Mouse (Mus musculus): ENCODE measurements at regions not wholly inside any gene's neighbourhood (a gene's known extent, or its start where the extent isn't known, plus 50 kb on each side); places are given as distances from the start of the nearest gene placed in this dataset.

DNA sequence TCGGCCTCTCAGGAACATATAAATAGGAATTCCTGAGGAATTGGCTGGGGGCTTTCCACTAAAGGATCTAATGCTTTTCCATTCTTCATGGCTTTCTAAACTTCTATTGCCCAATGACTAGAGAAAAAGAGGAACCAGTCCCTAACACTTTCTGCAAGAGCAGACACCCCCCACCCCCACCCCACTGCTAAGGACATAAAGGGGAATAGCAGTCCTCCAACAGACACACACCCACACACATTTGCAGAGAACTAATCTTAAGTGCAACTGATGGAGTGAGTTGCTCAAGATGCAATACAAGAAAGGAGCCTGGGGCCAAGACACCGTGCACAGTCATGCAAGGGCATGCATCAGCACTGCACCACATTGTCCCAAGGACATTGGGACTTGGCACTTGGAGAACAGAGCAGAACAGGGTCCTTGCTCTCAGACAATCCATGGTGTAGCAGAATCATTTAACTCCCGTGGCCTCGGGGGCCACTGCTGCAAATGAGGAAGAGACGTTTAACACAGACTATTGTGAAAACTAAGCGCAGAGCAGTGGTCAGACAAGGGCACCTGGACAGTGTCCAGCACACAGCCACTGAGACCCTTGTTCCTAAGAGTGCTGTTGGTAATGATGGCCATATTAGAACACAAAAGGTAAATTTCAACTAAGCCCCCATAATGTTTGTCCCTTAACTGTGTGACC is 161.1 kb downstream of the Xpnpep1 start:
- DNase-seq (ENCODE audit: low spot score in 2 of 2): no peak

DNA sequence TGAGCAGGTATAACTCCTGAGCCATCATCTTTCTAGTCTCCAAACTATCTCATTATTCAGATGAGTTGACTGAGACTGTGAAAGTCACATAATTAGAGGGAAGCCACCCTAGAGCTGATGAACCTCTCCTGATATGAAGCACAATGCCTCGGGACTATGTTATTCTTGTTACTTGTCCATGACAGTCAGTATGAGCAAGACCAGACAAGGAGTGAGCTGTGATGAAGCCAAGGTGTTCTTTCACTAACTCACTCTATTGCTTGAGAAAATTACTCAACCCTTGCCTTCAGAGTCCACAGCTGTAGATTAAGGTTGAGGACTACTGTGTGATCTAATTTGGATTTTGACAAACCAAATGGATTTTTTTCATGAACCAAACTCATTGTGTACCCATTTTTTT is 173.4 kb downstream of the Xpnpep1 start:
- DNase-seq (ENCODE audit: low spot score in 2 of 2): no peak

DNA sequence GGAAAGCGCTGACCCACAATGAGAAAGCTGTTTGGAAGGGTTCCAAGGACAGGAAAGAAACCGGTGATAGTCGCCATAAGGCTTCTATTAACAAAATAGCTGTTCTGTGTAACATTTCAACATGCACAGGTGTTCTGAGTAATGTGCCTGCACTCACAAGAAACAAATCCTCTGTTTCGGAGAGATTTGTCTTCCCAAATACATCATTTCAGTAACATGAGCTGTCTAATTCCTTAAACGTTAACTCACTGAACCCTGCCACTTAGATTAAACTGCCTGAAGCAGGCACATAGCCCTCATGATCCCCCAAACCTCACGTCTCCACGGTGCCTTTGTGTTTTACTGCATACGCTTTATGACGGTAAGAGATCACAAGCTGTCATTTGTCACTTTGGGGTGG is 178.4 kb downstream of the Xpnpep1 start:
- no peak for DNase-seq (ENCODE audit: low spot score in 2 of 2)

GRCm38 (mm10) chr19:52854068-52854682 is 185.8 kb downstream of the Xpnpep1 start:
- peak in 1 of 2 experiments; percentile 17 for DNase-seq (ENCODE audit: low spot score in 2 of 2)

DNA sequence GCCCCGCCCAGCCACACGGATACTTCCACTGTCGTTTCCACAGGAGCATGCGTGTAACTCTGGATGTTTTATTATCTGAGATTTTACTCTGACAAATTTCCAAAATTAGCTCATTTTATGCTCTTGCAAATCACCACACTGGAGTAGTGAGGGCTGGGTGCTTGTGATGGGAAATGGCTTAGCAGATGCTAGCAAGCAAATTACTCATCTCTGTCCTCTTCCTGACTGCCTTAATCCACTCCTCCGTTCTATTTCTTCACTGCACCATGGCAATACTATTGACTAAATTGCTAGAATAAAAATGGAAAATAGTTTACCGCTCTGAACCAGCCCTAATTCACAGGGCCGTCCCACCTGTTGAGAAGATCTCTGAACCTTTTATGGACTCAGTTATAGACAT is 223.8 kb downstream of the Xpnpep1 start:
- DNase-seq (ENCODE audit: low spot score in 2 of 2): peak in 1 of 2 experiments; percentile 11

DNA sequence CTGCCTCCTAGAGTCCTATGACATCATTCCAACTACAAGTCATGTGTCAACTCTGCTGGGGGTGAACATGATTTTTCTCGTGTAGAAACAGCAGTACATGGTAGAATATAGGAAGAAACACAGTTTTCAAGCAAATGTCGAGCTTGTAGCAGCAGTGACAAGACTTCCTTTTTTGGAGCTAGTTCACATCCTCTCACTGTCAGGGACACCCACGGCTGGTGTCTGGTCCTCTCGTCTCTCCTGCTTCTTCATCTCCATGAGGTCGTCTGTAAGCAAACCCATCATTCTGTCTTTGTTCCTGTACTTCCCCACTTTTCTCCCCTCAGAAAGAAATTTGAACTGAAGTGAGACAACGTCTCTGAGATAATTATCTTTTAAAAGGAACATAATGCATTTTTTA is 228.0 kb downstream of the Xpnpep1 start:
- DNase-seq (ENCODE audit: low spot score in 2 of 2): peak in 1 of 2 experiments; percentile 28

DNA sequence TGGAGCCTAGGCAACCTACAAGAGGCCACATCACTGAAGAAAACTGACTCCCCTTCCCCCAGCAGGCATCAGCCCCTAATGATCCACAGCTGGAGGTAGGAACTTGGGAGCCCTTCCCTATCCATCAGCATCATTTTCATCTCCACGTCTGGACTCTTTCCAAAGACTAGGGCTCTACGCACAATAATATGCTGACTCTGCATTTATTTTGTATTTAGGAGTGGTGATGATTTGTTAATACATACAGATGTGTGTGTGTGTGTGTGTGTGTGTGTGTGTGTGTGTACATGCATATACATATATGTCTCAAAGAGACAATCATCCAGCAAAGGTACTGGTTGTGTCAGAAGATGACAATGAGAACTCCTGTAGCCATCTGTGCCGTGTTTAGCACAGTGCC is 251.2 kb downstream of the Xpnpep1 start:
- DNase-seq (ENCODE audit: low spot score in 2 of 2): no peak

DNA sequence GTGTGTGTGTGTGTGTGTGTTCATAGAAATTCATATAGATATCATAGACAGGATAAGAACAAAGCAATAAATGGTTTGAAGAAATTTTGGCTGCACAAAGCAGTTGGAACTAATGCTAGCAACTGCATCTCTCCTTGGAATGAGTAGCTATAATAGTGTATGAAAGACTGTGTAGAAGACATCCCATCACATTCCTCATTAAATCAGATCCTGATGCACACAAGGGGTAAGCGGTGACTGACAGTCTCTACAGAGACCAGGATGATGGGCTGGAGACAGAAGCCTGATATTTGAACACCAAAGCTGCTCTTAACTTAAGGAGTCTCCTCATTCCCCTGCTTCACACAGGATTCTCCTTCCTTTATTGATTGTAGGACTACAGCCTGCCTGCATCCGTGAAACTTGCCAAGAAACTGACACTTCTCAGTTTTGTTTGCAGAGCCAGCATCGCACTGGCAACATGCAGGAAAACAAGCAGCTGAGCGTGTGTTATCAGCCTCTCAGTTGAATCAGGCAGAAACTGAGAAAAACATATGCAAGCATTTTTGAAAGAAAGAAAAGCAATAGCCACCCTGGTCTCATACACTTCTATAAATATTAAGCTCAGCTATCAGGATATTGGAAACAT is 271.1 kb downstream of the Xpnpep1 start:
- no peak for DNase-seq (ENCODE audit: low spot score in 2 of 2)

DNA sequence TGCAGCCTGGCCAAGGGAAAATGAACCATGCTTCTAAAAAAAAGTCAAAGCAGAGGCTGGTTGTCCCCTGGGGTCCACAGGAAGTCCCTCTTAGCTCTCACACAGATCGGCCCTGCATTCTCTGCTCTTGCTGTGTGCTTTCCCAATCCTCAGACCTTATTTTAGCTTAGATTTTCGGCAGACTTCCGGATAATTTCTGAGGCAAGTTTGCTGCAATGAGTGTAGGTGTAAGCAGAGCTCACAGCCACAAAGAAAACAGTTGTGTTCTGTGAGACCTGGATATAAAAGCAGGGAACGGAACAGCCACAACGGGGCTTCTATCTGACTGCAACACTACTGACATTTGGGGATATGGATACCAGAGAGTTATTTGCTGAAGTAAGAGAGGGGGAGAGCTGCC is 271.9 kb downstream of the Xpnpep1 start:
- no peak for DNase-seq (ENCODE audit: low spot score in 2 of 2)

- peak in 1 of 2 experiments; percentile 17 for DNase-seq (ENCODE audit: low spot score in 2 of 2)
These were observed 301.1 kb downstream of the Xpnpep1 start for GRCm38 (mm10) chr19:52738946-52739345.

DNA sequence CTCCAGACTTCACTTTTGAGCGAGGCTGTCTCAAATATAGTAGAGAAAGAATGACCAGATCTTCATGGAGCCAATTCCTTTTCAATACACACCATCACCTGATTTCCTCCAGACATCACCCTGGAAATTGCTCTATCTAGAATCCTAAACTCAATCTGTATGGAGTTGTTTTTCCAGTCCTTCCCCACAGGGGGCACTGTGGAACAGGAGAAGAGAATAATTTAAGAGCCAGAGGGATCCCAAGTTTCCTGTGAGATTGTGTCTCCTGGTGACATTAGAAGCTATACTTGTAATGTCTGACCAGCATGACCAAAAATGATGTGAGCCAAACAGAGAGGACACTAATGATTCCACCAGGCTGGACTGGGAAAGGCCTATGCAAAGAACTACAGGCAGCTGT is 318.2 kb downstream of the Xpnpep1 start:
- DNase-seq (ENCODE audit: low spot score in 2 of 2): no peak

- DNase-seq (ENCODE audit: low spot score in 2 of 2): no peak
These were observed 324.7 kb downstream of the Xpnpep1 start for GRCm38 (mm10) chr19:52715359-52715758.

- no peak for DNase-seq (ENCODE audit: low spot score in 2 of 2)
These were observed 332.3 kb downstream of the Xpnpep1 start for GRCm38 (mm10) chr19:52707679-52708078.

DNA sequence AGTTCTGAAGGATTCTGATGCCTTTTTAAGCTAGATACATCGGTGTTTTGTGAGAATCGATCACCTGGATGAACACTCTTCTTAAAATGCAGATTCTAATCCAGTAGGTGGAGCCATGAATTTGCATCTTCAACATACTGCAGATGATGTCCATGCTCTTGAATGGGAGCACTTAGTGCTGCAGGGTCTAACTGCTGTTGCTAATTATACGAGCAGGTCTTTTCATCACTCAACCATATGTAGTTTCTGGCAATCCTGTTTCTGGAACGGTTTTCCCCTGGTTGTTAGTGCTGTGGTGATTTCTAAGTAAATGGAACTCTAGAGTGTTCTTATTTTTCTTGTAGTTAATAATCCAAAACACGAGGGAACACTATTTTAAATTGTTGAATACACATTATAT is 379.0 kb downstream of the Xpnpep1 start:
- DNase-seq (ENCODE audit: low spot score in 2 of 2): no peak

- DNase-seq (ENCODE audit: low spot score in 2 of 2): no peak
These were observed 383.3 kb downstream of the Ins1 start for GRCm38 (mm10) chr19:52647066-52648046.

DNA sequence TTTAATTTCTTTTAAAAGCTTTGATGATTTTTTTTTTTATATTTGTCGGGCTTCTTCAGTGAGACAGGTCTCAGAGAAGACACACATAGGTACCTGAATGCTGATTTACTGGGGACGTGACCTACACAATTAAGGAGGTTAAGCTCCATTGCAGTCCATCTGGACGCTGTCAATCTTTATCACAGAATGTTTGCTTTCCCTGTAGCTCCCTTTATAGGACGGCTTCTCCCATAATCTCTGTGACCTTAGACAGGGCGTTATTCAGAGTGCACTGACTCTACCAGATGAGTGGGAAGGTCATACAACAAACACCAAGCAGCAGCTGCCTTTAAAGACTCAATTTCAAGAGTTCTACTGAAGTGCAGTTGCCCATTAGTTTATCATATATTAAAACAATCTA is 376.1 kb downstream of the Ins1 start:
- DNase-seq (ENCODE audit: low spot score in 2 of 2): no peak

DNA sequence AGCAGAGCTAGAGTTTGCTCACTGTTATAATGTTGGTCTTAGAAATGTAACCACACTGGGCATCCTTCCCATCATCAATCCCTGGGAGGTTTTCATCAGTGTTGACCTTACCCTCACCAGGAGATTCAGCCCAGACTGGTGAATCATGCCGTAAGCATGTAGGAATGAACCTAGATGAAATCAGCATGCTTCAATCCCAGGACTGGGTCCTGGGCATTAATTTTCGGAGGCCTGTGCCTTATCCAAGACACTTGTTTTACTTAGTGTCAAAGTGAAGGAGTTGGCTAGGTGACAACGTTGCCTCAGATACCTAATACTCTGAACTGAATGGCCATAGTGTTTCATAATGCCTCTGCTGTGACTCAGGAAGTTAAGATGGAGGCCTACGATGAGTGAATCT is 368.4 kb downstream of the Ins1 start:
- no peak for DNase-seq (ENCODE audit: low spot score in 2 of 2)

DNA sequence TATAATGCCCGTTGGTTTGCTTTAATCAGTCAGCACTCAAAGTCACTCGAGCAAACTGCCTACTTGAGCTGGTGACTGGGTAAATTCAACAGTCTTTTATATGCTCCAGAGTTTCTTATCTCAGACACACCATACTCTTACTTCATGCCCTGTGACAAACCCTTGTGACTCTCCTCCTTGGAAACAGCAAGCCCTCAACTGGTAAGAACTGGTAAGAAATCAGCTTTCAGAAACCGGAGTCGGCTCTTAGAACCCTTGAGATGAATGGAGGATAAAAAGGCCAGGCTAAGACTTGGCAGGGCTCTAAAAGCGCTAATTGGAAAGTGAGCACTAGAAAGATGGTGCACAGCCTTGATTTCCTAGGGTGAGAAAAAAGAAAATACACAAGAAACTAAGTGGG is 360.2 kb downstream of the Ins1 start:
- DNase-seq (ENCODE audit: low spot score in 2 of 2): peak in 1 of 2 experiments; percentile 28

DNA sequence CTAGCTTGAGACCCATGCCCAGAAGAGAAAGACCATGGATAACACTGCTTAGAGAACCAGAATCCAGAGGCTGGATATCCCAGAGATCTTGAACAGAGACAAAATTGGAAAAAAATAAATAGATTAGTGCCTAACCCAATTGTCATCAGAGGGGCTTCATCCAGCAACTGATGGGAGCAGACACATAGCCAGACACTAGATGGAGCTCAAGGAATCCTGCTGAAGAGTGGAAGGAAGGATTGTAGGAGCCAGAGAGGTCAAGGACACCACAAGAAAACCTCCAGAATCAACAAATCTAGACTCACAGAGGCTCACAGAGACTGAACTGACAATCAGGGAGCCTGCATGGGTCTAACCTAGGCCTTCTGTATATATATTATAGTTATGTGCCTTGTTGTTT is 359.4 kb downstream of the Ins1 start:
- DNase-seq (ENCODE audit: low spot score in 2 of 2): no peak

DNA sequence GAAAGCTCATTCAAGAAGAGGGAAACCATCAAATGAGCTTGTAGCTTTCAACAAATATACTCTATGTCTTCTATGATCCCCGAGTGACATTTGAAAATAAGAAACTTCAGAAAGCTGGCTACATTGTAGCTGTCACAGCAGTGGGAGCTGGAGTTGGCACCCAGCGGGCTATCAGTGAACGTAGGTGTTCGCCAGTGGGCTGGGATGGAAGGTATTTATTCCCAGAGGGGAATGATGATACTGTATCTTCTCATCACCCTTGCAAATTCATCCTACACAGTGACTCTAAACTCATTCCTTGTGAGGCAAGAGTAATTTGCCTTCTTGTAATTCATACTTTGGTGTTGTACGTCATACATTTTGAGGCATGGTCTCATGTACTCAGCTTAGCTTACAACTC is 349.3 kb downstream of the Ins1 start:
- DNase-seq (ENCODE audit: low spot score in 2 of 2): no peak

GRCm38 (mm10) chr19:52606859-52607258 is 342.8 kb downstream of the Ins1 start:
- no peak for DNase-seq (ENCODE audit: low spot score in 2 of 2)

GRCm38 (mm10) chr19:52600410-52600809 is 336.3 kb downstream of the Ins1 start:
- no peak for DNase-seq (ENCODE audit: low spot score in 2 of 2)

Data from left cerebral cortex, adult 8-10 months (tissue).